Mouse (Mus musculus) adrenal gland, postnatal 10 days (tissue): ENCODE measurements at regions not wholly inside any gene's neighbourhood (a gene's known extent, or its start where the extent isn't known, plus 50 kb on each side); places are given as distances from the start of the nearest gene placed in this dataset. TPM values are rescaled to one million over a fixed set of nuclear protein-coding genes. Genes with fewer than 3 reads are reported as not detected.
"Not testable (repeated sequence)": the region's sequence is repeated elsewhere in the genome, so short reads cannot be mapped to it uniquely, and the experiment has no call there.

Experiments
- DNase-seq: peaks from one replicate; pipeline ENCODE4 v3.0.0; 2021; ENCODE audit warnings: mixed read lengths
- microRNA-seq: library from miRNA; unstranded; fragments of <30 nt; microRNA quantifications from one replicate; pipeline ENCODE4 v1.2.0, GENCODE M21; 2021

DNA sequence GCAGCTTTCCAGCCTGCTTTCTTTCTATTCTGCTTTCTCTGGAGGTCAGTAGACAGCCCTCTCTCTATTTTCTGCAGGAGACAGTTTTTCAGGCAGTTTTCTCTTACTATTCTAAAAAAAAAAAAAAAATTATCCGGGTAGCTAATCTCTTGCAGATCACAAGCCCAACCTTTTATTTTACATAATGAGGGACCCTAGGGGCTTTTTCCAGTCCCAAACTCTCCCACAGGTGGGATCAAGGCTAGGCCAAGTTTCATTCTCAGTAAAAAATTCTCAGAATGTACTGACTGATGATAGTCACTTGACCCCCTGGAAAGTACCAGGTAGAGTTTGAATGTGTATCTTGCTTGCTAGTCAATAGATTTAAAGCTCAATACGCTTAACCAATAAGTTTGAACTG lies 705.7 kb downstream of the Trib2 start:
- no peak for DNase-seq

DNA sequence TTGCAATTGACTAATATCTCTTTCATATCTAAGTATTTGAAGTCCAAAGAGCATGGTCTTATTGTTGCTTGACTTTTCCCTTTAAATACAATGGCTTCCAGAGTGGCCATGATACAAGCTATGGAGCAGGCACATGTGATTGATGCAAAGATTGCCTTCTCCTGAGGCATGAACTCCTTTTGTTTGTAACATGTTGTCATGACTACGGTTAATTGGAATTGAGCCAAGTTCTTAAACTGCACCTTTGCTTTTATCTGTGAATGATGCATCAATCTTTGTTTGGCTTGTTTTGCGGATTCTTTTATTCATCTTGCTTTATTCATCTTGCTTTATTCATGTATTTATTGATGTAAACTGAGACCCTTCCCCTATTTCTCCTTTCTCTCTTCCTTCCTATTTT lies 711.8 kb downstream of the Trib2 start:
- no peak for DNase-seq

DNA sequence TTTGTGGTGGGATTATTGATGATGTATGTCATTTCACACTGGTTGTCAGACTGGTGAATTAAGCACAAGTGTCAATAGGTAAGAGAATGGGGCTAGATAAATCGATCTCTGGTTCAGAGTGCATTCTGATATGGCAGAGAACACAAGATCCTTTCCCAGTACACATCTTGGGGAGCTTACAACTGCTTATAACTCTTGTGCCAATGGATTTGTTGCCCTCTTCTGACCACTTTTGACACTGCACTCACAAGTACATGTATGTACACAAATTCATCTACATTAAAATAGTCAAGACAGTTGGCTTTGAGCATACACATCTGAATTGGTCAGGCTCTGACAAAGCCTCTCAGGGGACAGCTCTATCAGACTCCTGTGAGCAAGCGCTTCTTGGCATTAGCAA lies 738.1 kb downstream of the Trib2 start:
- DNase-seq: peak; percentile 16

DNA sequence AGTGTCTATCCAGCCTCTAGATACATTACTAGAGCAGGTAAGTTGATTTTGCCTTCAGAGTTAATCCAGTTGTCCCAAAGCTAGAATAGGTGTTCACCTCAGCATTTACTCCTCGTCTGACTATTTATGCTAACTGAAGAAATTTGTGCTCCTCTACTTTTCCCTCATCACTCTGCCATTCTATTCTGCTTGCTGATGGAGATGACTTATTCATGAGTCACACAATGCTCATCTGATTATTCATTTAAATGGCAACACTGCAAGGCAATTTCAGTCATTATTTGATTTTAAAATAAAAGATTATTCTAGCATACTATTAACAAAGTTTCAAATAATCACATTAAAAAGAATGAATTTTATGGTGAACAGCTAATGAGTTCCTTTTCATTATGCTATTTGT lies 752.4 kb downstream of the Trib2 start:
- no peak for DNase-seq

DNA sequence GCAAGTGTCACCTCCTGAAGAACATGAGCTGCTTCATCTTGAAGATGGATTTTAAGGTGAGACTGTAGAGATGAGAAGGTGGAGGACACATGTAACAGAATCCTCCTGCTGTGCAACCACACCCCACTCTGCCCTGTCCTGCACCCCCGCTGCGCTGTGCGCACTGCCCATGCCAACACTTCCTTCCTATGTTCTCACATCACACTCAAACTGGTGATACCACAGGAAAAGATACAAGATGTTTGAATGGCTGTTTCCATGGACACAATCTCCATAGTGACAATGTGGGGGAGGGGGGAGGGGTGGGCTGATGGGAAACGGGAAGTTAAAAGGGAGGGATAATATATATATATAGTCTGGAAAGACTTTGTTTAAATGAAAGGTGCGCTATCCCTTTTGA lies 765.3 kb downstream of the Trib2 start:
- DNase-seq: no peak

DNA sequence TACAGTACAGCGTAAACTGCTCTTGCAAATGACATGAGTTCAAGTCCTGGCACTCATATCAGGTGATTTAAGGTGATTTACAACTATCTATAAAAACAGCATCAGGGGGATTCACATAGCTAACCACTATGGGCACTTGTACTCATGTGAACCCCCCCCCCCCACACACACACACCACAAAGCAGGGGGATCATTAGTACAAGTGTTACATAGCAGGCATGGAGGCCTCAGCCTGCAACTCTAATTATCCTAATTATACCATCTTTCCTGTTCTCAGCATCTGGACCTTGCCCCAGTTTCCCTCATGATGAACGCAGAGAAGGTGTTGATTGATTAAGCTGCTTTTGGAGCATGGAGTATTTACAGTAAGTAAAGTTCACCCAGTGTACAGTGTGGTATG lies 773.5 kb downstream of the Trib2 start:
- no peak for DNase-seq

DNA sequence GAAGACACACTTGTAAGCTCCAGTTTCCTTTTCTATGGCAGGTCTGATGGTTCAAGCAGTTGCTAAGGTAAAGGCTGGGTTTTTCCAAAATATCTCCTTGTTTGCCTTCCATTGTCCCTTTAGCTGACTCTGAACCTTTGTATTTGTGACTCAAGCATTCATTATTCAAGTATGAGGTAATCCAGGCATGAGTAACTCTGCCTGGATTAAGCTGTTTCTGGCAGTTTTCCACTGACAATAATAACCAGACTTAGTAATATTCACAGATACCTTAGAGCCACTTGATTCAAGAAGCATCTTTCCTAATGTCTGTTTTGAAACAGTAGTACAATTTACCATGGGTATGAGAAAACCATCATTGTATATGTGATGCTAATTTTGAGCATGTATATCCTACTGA lies 805.6 kb downstream of the Trib2 start:
- no peak for DNase-seq

DNA sequence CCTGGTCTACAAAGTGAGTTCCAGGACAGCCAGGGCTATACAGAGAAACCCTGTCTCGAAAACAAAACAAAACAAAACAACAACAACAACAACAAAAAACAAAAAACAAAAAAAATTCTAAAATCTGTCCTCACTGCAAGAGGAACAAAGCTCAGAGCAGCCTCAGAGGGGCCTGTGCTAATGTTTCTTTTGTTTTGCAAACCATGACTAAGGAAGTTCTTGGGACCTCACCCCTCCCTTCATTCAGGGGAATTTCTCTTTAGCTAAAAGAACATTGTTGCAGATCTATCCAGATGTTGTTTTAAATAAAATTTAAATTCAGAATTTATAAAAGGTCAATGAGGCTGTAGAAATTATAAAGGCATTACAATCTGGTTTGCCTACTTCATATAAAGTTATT lies 814.3 kb downstream of the Trib2 start:
- DNase-seq: not testable (repeated sequence)

Small RNAs in the stretch of these regions (microRNA-seq; reads per million reads assigned to microRNA genes)
- gene Gm27682: not detected
